Mouse (Mus musculus): ENCODE data around the gene Arhgap10. TPM values are rescaled to one million over a fixed set of nuclear protein-coding genes. Genes with fewer than 3 reads are reported as not detected.

Arhgap10 gene
- total and polyA plus RNA-seq, 3 experiments: 22.5 to 58.2 (median 51.4) TPM

DNA sequence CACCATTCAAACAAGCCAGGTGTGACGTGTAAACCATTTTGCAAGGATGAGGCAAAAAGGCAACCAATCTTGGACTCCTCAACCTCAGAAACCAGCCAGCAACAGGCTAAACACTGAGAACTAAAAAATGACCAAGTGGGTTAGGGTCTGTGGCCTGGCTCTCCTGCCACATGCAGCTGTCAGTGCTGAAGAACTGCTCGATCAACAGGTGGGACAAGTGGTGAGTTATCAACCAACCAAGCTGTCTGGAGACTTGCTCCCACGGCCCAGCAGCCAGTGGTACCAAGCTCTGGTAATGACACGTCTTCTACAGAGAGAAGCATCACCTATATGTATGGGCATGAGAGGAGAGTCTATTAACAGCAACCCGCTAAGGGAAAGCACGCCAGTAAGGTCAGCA, 15.2 kb downstream of the Arhgap10 start:
- 87% methylated on average over 6 of the region's 6 CpGs for WGBS
- TF ChIP-seq EP300 (IDR thresholded peaks at IDR 0.05; ENCODE audit: insufficient read depth, low read depth, low read length) (no peak), POLR2A (IDR thresholded peaks at IDR 0.05; ENCODE audit: insufficient read depth, low read depth, low read length) (no peak), CTCF (IDR thresholded peaks at IDR 0.05) (no peak)
- no peak for DNase-seq
- no peak overlapping the region for H3K9ac ChIP-seq (ENCODE audit: low read depth, low read length)
- peaks cover 12% of the 10 kb centered on the region for H3K4me1 ChIP-seq (ENCODE audit: control insufficient read depth, insufficient read depth, low read length)
- peaks cover 13% of the 10 kb centered on the region for H3K79me2 ChIP-seq (replicated peaks; ENCODE audit: control insufficient read depth, insufficient read depth, low read length)
- no peaks in the 10 kb centered on the region for H3K27me3 ChIP-seq (ENCODE audit: control insufficient read depth, insufficient read depth, low read length)
- intact Hi-C loops (cut with DNase I): no loop called here
- H3K27ac ChIP-seq: no peak overlapping the region
- no peaks in the 10 kb centered on the region for H3K36me3 ChIP-seq (ENCODE audit: control insufficient read depth, insufficient read depth, low read length)
- H3K4me3 ChIP-seq: no peak overlapping the region

DNA sequence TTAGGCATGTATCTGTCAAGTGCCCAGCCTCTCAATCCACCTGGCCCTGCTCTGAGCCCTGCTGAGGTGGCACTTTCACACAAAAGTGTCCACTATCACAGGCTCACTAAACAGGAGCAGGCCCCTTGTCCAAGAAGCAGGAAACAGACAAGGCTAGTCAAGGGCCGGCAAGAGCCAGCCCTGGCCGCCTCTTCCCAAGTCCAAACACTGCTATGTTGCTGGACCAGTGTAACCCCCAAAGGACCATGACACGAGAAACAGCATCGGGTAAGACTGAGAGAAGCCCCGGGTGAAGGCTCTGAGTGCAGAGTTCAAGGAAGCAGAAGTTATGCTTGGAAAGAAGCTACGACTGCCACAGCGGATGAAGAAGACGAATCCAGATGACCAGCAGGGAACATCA, 16.6 kb downstream of the Arhgap10 start:
- DNase-seq: no peak
- Histone ChIP-seq H3K9ac (ENCODE audit: low read depth, low read length) (no peak overlapping the region), H3K27ac (no peak overlapping the region), H3K27me3 (ENCODE audit: control insufficient read depth, insufficient read depth, low read length) (no peaks in the 10 kb centered on the region), H3K4me3 (no peak overlapping the region), H3K4me1 (ENCODE audit: control insufficient read depth, insufficient read depth, low read length) (peaks cover 14% of the 10 kb centered on the region), H3K79me2 (replicated peaks; ENCODE audit: control insufficient read depth, insufficient read depth, low read length) (peaks cover 11% of the 10 kb centered on the region), H3K36me3 (ENCODE audit: control insufficient read depth, insufficient read depth, low read length) (no peaks in the 10 kb centered on the region; the same call in none of the 2 replicates)
- intact Hi-C loops (cut with DNase I): no loop called here
- WGBS: 67% methylated on average over 8 of the region's 8 CpGs
- no peak for TF ChIP-seq CTCF (IDR thresholded peaks at IDR 0.05)
- TF ChIP-seq POLR2A (IDR thresholded peaks at IDR 0.05; ENCODE audit: insufficient read depth, low read depth, low read length): no peak
- TF ChIP-seq EP300 (IDR thresholded peaks at IDR 0.05; ENCODE audit: insufficient read depth, low read depth, low read length): no peak

DNA sequence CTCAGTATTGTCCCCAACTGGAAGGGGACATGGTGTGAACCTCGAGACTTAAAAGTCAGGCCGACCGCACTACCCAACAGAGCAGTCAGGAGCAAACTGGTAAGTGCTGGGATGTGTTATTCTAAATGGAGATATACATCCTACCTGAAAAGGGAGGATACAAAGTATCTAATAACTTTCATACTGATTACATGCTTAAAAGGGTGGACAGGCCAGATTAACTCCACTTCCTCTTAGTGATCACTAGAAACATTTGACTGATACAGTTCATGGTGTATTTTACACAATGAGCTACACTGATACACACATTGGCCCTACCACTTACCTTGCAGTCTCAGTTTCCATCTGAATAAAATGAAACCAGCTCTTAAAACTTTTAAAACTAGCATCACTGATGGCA, 17.5 kb downstream of the Arhgap10 start:
- DNase-seq: no peak
- intact Hi-C loops (cut with DNase I): no loop called here
- TF ChIP-seq EP300 (IDR thresholded peaks at IDR 0.05; ENCODE audit: insufficient read depth, low read depth, low read length): no peak
- TF ChIP-seq CTCF (IDR thresholded peaks at IDR 0.05): no peak
- no peak for TF ChIP-seq POLR2A (IDR thresholded peaks at IDR 0.05; ENCODE audit: insufficient read depth, low read depth, low read length)

GRCm38 (mm10) chr8:77497442-77497841, 20.3 kb downstream of the Arhgap10 start:
- Histone ChIP-seq H3K36me3 (ENCODE audit: control insufficient read depth, insufficient read depth, low read length) (no peaks in the 10 kb centered on the region; the same call in none of the 2 replicates), H3K27ac (no peak overlapping the region), H3K79me2 (replicated peaks; ENCODE audit: control insufficient read depth, insufficient read depth, low read length) (peaks cover 5% of the 10 kb centered on the region), H3K27me3 (ENCODE audit: control insufficient read depth, insufficient read depth, low read length) (no peaks in the 10 kb centered on the region), H3K9ac (ENCODE audit: low read depth, low read length) (no peak overlapping the region), H3K4me3 (no peak overlapping the region), H3K4me1 (ENCODE audit: control insufficient read depth, insufficient read depth, low read length) (peaks cover 22% of the 10 kb centered on the region)
- WGBS: 39% methylated on average over 2 of the region's 2 CpGs
- DNase-seq: no peak
- intact Hi-C loops (cut with DNase I): no loop called here
- no peak for TF ChIP-seq POLR2A (IDR thresholded peaks at IDR 0.05; ENCODE audit: insufficient read depth, low read depth, low read length)
- no peak for TF ChIP-seq EP300 (IDR thresholded peaks at IDR 0.05; ENCODE audit: insufficient read depth, low read depth, low read length)
- TF ChIP-seq CTCF (IDR thresholded peaks at IDR 0.05): no peak

More for the DNA sequence above, 17.5 kb downstream of the Arhgap10 start:
- H3K4me3 ChIP-seq: no peak overlapping the region
- H3K27me3 ChIP-seq (ENCODE audit: control insufficient read depth, insufficient read depth, low read length): no peaks in the 10 kb centered on the region
- H3K79me2 ChIP-seq (replicated peaks; ENCODE audit: control insufficient read depth, insufficient read depth, low read length): peaks cover 12% of the 10 kb centered on the region
- H3K36me3 ChIP-seq (ENCODE audit: control insufficient read depth, insufficient read depth, low read length): no peaks in the 10 kb centered on the region; the same call in none of the 2 replicates
- no peak overlapping the region for H3K9ac ChIP-seq (ENCODE audit: low read depth, low read length)
- peaks cover 17% of the 10 kb centered on the region for H3K4me1 ChIP-seq (ENCODE audit: control insufficient read depth, insufficient read depth, low read length)
- no peak overlapping the region for H3K27ac ChIP-seq
- WGBS: 93% methylated on average over 3 of the region's 3 CpGs

GRCm38 (mm10) chr8:77496253-77496652, 21.5 kb downstream of the Arhgap10 start:
- Histone ChIP-seq H3K9ac (ENCODE audit: low read depth, low read length) (no peak overlapping the region), H3K27me3 (ENCODE audit: control insufficient read depth, insufficient read depth, low read length) (no peaks in the 10 kb centered on the region), H3K79me2 (replicated peaks; ENCODE audit: control insufficient read depth, insufficient read depth, low read length) (peaks cover 5% of the 10 kb centered on the region; the same call in 1 of the 2 replicates), H3K4me1 (ENCODE audit: control insufficient read depth, insufficient read depth, low read length) (peaks cover 24% of the 10 kb centered on the region), H3K4me3 (no peak overlapping the region), H3K36me3 (ENCODE audit: control insufficient read depth, insufficient read depth, low read length) (no peaks in the 10 kb centered on the region; the same call in none of the 2 replicates), H3K27ac (peak overlapping the region; percentile 54)
- intact Hi-C loops (cut with DNase I): no loop called here
- no peak for DNase-seq
- no peak for TF ChIP-seq EP300 (IDR thresholded peaks at IDR 0.05; ENCODE audit: insufficient read depth, low read depth, low read length)
- TF ChIP-seq CTCF (IDR thresholded peaks at IDR 0.05): no peak
- 72% methylated on average over 1 of the region's 1 CpGs for WGBS

DNA sequence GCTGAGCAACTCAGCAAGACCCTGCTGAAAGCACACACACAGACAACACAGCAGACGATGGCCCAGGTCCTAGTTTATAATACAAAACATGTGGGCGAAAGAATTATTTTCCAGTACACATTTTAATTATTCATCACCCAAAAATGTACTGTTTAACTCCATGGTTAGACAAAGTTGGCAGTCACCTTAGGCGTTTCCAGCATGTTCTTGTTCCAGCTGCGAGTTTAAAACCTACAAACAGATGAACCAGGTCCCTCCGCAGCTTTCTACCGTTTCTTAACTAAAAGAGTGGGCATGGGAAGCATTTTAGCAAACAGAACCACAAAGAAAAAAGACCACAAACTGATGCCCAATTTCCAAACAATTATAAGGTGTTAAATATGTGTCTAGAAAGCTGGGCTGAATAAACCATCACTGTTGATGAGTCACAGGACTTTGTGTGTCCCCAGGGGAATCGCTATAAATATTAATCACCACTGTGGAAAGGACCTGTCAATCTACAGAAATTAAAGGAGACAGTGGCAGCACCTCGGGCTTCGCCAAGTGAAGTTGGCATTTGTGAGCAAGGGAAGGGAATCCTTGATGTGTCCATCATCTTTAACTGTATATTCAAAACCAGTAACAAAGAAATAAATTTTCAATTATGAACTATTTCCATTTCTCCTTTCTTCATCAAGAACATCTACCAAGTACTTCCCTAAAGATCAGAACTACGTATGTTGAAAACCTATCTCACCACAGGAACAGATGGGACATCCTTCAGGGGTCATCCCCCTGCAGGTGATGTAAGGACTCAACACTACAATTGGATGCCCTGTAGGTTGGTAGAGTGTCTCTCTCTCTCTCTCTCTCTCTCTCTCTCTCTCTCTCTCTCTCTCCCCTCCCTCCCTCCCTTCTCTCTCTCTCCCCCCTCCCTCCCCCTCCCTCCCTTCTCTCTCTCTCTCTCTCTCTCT, 23.1 kb downstream of the Arhgap10 start:
- intact Hi-C loops (cut with DNase I): no loop called here
- 67% methylated on average over 10 of the region's 10 CpGs for WGBS
- no peak for DNase-seq
- Histone ChIP-seq H3K4me1 (ENCODE audit: control insufficient read depth, insufficient read depth, low read length) (peaks cover 28% of the 10 kb centered on the region), H3K27me3 (ENCODE audit: control insufficient read depth, insufficient read depth, low read length) (no peaks in the 10 kb centered on the region), H3K9ac (ENCODE audit: low read depth, low read length) (no peak overlapping the region), H3K79me2 (replicated peaks; ENCODE audit: control insufficient read depth, insufficient read depth, low read length) (peaks cover 4% of the 10 kb centered on the region; the same call in 1 of the 2 replicates), H3K27ac (peak overlapping the region; percentile 52), H3K36me3 (ENCODE audit: control insufficient read depth, insufficient read depth, low read length) (no peaks in the 10 kb centered on the region; the same call in none of the 2 replicates), H3K4me3 (no peak overlapping the region)
- TF ChIP-seq EP300 (IDR thresholded peaks at IDR 0.05; ENCODE audit: insufficient read depth, low read depth, low read length) (no peak), POLR2A (IDR thresholded peaks at IDR 0.05; ENCODE audit: insufficient read depth, low read depth, low read length) (no peak), CTCF (IDR thresholded peaks at IDR 0.05) (no peak)
